Mouse (Mus musculus) liver, postnatal 0 days (tissue): ENCODE measurements around the gene Cbfb.

Experiments used
- CTCF ChIP-seq: sonication (generic); IDR thresholded peaks from 2 replicates; pipeline ENCODE4 v1.5.1; 2016; ENCODE audit warnings: antibody characterized with exemption, low read depth
- EP300 ChIP-seq: IDR thresholded peaks from 2 replicates; pipeline ENCODE4 v1.6.1; 2016; ENCODE audit warnings: antibody characterized with exemption, low read depth, mild to moderate bottlenecking

DNA sequence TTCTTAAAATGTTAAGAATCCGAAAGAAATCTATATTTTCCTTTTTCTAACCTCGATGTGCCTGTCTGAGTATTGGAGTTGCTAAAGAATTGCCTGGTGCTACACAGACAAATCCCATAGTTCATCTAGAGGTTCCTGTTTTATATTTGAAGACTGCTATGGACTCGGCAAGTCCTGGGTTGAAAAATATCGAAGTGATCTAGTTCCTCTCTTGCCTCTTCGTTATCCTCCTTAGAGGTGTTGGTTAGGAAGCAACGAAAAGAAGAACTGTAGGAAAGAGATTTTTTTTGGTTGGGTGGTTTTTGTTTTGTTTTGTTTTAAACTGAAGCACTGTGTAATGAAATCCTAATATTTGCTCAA is 1.5 kb downstream of the Cbfb start:
- no peak for TF ChIP-seq CTCF
- TF ChIP-seq EP300 = no peak
